Mouse (Mus musculus) spleen, postnatal 4 days (tissue): Measurements from ENCODE around the gene Col23a1.
A peak's percentile ranks its signal among the peaks of the same experiment; 100 is the strongest.

ENCODE experiments used
- DNase-seq, 2 experiments: peaks; one replicate each; pipeline ENCODE4 v3.0.0; 2022; ENCODE audit warnings: low spot score in 2 of 2

The Col23a1 gene

DNA sequence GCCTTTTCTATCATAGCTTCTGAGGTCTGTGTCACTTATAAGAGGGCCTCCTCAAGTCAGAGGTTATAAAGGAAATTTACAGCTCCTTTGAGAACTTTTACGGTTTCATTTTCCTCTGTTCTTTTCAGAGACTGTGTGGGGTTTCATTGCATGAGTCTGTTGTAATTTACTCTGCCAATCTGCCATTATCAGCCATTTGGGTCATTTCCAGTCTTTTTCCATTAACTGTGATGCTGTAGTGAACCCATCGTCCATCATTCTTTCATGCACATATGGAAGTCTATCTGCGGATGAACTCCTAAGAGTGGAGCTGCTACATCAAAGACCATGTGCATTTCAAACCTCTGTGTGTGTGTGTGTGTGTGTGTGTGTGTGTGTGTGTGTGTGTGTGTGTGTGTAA lies 192.5 kb downstream of the Col23a1 start:
- DNase-seq: no peak

GRCm38 (mm10) chr11:51485051-51485521 lies 195.4 kb downstream of the Col23a1 start:
- DNase-seq: no peak

DNA sequence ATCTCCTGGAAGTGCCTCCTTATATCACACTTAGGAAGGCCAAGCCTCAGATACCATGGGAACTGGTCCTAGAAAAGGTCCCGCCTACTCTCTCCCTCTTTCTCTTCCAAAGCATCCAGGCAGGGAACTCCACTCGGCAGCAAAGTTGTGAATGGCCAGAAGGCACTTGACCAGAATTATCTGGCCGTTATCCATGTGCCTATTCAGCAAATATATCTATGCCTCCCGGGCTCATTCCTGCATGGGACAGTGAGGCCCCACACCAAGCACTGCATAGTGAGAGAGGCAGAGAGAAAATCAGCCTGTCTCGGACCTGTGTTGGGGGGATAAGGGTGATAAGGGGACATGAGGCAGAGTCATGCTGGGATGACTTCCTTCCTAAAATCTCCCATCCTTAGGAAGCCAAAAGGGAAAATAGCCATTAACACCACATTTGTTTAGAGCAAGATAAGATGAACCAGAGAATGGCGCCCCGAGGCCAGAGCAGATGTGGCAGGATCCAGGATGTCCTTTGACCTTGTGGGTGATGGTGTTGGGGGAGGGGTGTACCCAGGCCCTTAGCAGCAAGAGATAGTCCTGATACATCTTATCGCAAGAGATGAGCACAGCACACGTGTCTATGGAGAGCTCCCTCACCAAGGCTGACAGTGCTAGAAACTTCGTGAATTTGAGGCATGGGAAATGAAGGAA lies 196.2 kb downstream of the Col23a1 start:
- no peak for DNase-seq

- no peak for DNase-seq
These were observed 199.1 kb downstream of the Col23a1 start for GRCm38 (mm10) chr11:51488813-51489212.

- no peak for DNase-seq
These were observed 203.7 kb downstream of the Col23a1 start for GRCm38 (mm10) chr11:51493421-51493820.

GRCm38 (mm10) chr11:51494178-51494577 lies 204.5 kb downstream of the Col23a1 start:
- no peak for DNase-seq

DNA sequence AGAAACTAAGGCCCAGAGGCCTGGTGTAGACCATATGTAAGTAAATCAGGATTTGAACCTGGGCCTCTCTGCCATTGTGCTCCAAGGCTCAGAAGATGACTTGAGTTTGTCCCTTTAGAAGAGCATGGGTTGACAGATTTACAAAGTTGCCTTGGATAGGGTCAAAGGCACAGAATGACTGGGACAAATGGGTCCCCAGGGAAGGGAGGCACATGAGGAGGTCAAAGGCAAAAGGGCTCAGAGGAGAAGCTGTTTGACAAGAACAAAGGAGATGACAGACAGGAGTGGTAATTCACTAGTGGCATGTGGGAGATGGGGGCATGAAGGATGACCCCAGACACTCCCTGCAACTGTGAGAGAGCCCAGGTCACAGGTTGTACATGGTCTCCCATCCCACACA lies 210.1 kb downstream of the Col23a1 start:
- no peak for DNase-seq

DNA sequence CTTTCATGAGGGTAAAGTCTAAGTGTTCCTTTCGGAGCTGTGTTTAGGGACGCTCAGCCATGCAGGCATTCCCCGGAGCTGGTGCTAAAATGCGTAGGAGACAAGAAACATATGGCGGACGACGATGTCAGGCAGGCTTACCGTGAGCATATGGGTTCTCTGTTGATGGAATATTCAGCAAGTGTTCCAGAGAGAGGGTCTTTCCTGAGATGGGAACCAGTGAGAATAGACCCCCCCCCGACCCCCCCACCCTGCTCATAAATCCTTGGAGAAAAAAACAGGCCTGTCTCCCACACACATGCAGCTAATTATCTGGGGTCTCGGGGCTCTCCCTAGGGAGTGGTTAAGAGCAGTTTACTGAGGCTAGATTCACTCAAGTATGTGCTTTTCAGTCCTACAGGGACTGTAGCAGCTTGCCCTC lies 212.7 kb downstream of the Col23a1 start:
- DNase-seq: no peak

DNA sequence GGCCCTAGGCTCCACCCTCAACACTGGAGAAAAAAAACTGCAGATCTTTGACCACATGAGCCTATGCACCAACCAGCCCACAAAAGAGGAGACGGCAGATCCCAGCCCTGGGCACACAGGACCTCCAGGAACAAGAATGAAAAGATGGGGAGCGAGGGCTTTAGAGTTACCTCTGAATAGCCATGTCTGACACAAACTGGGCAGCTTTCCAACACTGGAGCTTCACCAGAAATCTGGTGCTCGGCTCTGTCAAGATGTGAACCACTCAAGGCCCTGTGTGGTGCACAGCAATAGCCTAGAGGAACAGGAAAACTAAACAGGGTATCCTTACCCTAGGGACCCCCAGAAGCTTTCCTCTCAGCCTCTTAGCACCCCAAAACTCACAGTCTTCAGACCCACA lies 215.2 kb downstream of the Col23a1 start:
- no peak for DNase-seq

DNA sequence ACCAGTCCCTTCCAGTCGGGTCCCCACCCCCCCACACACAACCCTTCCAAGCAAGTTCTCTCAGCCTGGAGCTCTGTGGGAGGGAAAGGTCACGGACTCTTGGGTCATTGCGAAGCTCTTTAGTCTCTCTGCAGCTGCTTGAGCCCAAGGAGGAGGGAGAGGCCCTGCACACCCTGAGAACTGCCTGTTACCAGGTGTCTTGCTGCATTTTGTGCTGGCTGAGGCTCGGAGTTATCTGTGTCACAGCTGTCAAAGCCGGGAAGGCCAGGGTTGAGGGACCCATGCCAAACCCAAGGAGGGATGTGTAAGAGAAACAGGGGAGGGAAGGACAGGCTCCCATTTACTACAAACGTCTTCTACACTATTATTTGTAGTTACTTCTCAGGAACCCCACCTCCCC lies 218.3 kb downstream of the Col23a1 start:
- no peak for DNase-seq

DNA sequence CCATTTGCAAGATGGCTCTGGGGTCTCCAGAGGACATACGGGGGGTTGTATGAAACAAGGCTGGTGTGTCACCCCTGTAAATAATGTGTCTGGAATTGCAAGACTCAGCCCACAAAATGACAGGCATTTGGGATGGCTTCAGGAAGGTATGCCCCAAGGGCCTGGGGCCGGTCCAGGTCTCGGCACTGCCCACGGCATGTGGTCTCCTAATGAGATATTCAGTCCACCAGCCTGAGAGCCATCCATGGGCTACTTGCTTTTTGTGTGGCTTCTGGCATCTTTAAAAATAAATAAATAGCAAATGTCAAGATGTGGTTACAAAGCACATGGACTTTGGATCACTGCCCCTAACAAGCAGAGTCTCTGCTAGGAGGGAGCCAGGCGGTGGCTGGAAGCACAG lies 219.5 kb downstream of the Col23a1 start:
- DNase-seq: no peak

DNA sequence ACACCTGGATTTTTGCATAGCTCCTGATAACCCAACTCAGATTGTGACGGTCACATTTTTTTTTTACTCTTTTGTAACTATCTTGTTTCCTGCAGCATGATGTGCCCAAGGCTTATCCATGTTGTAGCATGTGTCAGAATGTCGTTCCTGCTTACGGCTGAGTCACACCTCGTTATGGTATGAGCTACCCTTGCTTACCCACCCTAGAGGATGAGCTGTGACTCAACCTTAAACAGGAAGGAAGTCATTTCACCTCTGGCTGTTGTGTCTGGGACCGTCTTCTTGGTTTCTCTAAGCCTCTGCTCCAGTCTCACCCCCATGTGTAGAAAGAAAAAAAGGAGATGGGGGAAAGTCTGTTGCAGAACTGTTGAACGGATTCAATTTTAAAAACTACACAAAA lies 223.3 kb downstream of the Col23a1 start:
- no peak for DNase-seq

- DNase-seq: no peak
These were observed 225.6 kb downstream of the Col23a1 start for GRCm38 (mm10) chr11:51515346-51515745.

DNA sequence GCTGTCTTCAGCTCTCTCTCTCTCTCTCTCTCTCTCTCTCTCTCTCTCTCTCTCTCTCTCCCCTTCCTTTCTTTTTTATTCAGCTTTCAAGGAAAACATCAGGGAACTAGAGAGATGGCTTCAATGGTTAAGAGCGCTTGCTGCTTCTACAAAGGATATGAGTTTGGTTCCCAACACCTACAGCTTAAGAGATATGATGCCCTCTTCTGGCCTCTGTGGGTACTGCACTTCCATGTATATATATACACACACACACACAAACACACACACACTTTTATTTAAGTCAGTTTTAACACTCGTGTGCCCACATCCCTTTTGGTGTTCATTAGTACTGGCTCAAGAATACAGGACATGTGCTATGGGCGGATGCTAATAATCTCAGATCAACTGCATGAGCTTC lies 228.4 kb downstream of the Col23a1 start:
- DNase-seq: no peak

GRCm38 (mm10) chr11:51518585-51518984 lies 228.9 kb downstream of the Col23a1 start:
- no peak for DNase-seq

DNA sequence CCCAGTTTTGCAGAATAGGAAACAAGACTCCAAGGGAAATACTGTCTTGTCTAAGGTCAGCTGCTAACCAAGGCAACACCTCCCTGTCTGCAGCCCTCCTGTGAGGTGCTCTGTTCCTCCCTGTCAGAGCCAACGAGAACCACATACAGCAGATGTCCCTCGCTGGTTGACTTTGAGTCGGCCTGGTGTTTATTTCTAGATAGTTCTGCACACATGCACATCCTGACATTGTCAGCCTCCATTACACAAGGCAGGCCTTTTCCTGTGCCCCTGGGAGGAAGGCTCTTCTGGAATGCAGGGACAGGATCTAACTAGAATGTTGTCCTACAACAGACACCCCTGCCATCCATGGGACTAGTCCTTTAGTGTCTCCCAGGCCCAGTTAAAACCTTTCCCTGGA lies 231.7 kb downstream of the Col23a1 start:
- DNase-seq: no peak

- no peak for DNase-seq
These were observed 233.5 kb downstream of the Col23a1 start for GRCm38 (mm10) chr11:51523215-51523614.

- DNase-seq: no peak
These were observed 233.9 kb downstream of the Col23a1 start for GRCm38 (mm10) chr11:51523625-51524024.

DNA sequence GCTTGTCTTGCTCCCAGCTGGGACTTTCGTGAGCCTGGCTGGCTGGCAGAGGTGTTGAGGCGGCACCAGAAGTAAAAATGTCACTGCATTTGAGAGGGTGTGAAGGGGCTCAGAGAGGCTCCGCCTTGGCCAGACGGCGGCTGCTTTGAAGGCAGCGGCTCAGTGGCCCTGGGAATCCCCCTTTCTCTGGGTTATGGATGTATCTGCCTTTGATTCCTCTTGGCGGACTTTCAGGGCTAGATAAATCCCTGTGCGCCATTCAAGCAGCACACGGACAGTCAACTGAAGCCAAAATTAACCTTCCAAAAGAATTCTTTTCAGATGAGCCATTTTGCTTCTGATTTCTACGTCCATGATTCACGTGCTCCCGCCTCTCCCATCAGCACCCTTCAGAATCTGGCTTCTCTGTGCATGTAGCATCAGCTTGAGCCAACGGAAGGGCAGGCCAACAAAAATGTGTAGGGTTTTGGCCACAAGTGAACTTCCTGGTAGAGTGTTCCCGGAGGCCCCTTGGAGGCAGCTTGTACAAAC lies 237.0 kb downstream of the Col23a1 start:
- no peak for DNase-seq

GRCm38 (mm10) chr11:51533128-51533533 lies 243.4 kb downstream of the Col23a1 start:
- DNase-seq: no peak

DNA sequence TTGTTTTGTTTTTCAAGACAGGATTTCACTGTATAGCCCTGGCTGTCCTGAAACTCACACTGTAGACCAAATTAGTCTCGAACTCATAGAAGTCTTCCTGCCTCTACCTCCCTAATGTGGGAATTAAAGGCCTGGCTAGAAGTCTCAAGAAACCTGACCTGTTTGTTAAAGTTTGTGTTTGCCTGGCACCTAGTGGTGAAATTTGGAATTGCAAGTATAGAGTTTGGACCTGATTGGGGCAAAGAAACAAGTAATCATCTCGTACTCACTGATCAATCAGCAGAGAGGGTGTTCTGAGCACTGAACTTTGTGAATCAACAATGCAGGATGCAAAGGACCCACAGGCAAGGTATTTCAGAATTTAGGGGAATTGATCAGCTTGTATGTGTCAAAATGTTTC lies 244.6 kb downstream of the Col23a1 start:
- peak in 1 of 2 experiments; percentile 23 for DNase-seq

DNA sequence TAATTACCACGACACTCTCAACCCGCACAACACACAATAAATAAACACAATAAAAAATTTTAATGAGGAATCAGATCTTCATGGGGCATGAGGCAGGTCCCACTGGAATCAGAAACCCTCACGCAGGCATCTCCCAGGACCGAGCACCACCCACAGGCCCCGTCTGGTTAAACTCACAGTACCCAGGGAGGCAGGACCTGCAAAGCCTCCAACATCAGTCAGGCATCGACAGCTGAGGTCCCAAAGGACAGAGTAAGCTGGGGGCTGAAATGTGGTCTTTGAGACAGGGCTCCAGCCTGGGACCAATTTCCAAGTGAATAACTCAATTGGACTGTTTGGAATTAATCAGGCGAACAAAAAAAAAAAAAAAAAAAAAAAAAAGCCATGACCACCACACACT lies 248.7 kb downstream of the Col23a1 start:
- no peak for DNase-seq

- DNase-seq: no peak
These were observed 249.4 kb downstream of the Col23a1 start for GRCm38 (mm10) chr11:51538919-51539758.
